Mouse (Mus musculus): ENCODE results near the gene Nudcd3.

DNA sequence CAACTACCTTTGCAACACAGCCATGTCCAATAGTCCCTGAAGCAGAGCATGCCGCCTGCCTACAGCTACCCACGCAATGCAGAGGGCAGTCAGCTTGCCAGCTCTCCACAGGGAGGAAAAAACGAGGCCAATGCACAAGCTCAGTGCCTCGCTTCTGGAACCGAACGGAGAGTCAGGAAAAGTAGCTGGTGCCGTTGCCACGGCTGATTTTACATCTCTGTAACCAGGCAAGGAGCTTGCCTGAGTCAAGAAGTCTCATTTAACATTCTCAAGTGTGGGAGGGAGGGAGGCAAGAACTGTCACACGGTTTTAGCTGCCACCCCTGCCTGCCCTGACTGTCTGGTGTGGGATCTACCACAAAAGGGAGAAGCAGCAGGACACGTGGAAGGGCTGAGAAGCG lies 79.6 kb downstream of the Nudcd3 start:
- no peak for TF ChIP-seq ETS1 (conservative IDR thresholded peaks at IDR 0.05; ENCODE audit: low read depth, low read length)
- TF ChIP-seq CTCF (conservative IDR thresholded peaks at IDR 0.05 in 1 of 2, IDR thresholded peaks at IDR 0.05 in 1 of 2; ENCODE audit: low read depth in 2 of 2, low read length in 2 of 2) = no peak
